Mouse (Mus musculus) testis, postnatal 14 days (tissue): ENCODE results near the gene Ccdc6.

Experiments
- DNase-seq: peaks from one replicate; pipeline ENCODE4 v3.0.0; 2021; ENCODE audit warnings: low spot score

Ccdc6 gene

GRCm38 (mm10) chr10:70132714-70133113 is 35.8 kb downstream of the Ccdc6 start:
- no peak for DNase-seq

GRCm38 (mm10) chr10:70133188-70133587 is 36.3 kb downstream of the Ccdc6 start:
- DNase-seq, result no peak

DNA sequence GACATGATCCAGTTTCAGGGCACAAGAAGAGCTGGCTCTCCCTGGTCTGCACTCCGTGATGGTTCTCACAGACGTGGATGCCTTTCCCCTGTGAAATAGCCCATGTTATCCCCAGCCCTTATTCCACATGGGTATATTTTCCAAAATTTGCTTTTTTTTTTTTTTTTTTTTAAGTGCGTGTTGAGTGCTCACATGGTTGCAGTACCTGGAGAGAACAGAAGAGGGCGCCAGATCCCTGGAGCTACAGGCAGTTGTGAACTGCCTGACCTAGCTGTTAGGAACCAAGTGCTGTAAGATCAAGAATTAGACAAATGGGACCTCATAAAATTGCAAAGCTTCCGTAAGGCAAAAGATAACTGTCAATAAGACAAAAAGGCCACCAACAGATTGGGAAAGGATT is 38.8 kb downstream of the Ccdc6 start:
- DNase-seq, result no peak

GRCm38 (mm10) chr10:70137652-70138051 is 40.7 kb downstream of the Ccdc6 start:
- DNase-seq, result no peak

GRCm38 (mm10) chr10:70138150-70138549 is 41.2 kb downstream of the Ccdc6 start:
- no peak for DNase-seq

- no peak for DNase-seq
These were observed 42.4 kb downstream of the Ccdc6 start for GRCm38 (mm10) chr10:70139368-70139767.

- DNase-seq, result no peak
These were observed 43.5 kb downstream of the Ccdc6 start for GRCm38 (mm10) chr10:70140414-70140813.

GRCm38 (mm10) chr10:70142623-70143022 is 45.7 kb downstream of the Ccdc6 start:
- no peak for DNase-seq

- no peak for DNase-seq
These were observed 47.2 kb downstream of the Ccdc6 start for GRCm38 (mm10) chr10:70144004-70144557.

GRCm38 (mm10) chr10:70145873-70146272 is 49.0 kb downstream of the Ccdc6 start:
- DNase-seq, result no peak

- DNase-seq, result no peak
These were observed 52.2 kb downstream of the Ccdc6 start for GRCm38 (mm10) chr10:70149093-70149492.

DNA sequence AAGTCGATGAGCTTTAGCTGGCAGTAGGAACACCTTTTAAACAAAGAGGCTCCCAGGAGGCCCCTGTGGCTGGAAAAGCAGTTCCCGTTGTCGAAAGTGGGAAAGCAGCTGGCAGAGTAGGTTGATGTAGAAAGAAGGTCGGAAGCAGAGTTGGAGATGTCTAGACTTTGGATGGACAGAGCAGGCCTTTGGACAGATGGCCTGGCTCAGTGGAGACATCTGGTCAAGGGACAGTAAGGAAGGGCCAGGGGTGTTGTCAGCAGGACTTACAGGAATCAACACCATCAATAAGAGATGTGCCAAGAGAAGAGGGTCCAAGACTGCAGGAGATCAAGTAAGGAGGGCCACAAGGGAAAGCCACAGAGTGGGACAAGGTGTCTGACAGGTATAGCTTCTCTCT is 53.4 kb downstream of the Ccdc6 start:
- no peak for DNase-seq

- DNase-seq, result no peak
These were observed 54.2 kb downstream of the Ccdc6 start for GRCm38 (mm10) chr10:70151171-70151570.

GRCm38 (mm10) chr10:70152190-70152743 is 55.3 kb downstream of the Ccdc6 start:
- DNase-seq, result no peak

GRCm38 (mm10) chr10:70153810-70154209 is 56.9 kb downstream of the Ccdc6 start:
- no peak for DNase-seq

- no peak for DNase-seq
These were observed 59.7 kb downstream of the Ccdc6 start for GRCm38 (mm10) chr10:70156431-70157165.

DNA sequence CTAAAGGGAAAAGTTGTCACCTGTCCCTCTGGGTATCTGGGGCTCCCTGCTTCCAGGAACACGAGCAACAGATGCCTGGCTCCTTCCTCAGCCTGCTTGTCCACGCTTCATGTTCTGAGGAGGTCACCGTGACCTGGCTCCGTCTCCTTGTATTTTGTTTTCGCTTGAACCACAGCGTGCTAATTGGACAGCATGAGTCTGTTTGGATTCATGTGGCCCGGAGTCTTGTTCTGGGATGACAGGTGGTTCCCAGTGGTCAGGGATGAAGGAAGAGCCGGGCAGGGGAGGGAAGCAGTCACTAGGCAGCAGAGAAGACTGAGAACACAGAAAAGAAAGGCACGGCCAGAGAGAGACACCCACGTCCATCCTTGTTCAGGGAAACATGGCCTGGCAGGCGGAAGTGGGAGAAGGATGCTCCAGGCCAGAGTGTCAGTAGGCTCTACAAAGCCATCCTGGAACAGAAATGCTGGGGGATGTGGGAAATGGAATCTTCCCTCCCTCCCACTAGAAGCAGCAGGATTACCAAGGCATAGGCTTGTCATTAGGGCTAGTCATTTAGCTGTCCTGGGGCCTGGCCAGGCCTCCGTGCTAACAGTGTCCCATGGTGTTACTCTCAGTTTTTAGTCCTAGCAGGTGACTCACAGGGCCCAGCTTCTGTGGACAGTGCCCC is 62.9 kb downstream of the Ccdc6 start:
- DNase-seq, result no peak

DNA sequence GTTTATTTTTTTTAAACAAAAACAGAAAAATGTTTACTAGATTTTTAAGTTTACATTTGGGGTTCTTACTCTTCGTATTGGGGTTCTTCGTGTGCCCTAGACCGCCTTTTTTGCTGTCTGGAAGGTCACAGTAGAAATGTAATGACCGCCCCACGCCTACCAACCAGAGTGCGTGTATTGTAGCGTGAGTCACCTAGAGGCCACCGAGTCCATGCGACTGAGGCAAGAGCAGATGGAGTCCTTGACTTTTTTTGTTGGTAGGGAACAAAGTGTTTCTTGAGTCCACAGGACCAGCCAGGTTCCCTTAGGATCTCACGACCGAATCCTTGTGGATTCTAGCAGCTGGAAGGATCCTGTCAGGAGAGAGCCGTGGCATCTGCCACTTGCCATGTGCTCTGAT is 63.9 kb downstream of the Ccdc6 start:
- DNase-seq, result no peak

- DNase-seq, result no peak
These were observed 64.6 kb downstream of the Ccdc6 start for GRCm38 (mm10) chr10:70161504-70161903.

- no peak for DNase-seq
These were observed 66.8 kb downstream of the Ccdc6 start for GRCm38 (mm10) chr10:70163681-70164080.

DNA sequence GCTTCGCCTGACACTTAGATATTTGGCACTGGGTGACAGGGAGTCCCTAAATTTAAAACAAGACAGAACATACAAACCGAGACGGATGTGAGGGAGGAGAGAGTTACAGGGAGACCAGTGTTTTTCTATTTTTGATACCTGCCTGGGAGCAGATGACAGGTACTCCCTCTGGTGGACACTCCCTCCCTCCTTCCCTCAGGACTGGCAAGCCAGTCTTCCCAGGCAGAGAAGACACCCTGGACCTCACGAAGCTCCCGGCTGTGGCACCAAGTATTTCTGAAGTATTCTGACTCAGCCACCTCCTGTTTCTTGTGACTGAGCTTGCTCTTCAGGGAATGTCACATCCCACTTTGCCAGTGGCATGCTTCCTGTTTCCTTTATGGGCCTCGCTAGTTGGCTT is 69.0 kb downstream of the Ccdc6 start:
- DNase-seq, result no peak

GRCm38 (mm10) chr10:70166427-70166826 is 69.5 kb downstream of the Ccdc6 start:
- no peak for DNase-seq

- no peak for DNase-seq
These were observed 70.7 kb downstream of the Ccdc6 start for GRCm38 (mm10) chr10:70167625-70168024.
